ENCODE assay signal across 9 mouse cellular contexts in genomic region chr4:150193915-150194314, GRCm38 (mm10). TPM values are rescaled to one million over a fixed set of nuclear protein-coding genes. Genes with fewer than 3 reads are reported as not detected.
A peak's percentile ranks its signal among the peaks of the same experiment; 100 is the strongest.
DNase-seq lines count a peak whose midpoint lies in the region; ATAC-seq and TF ChIP-seq lines count a peak whose summit lies in the region.
"Had no signal": no experiment of that assay in that cellular context is flagged by ENCODE, and none has a peak within 500 bp of the region (broad histone marks: within the 10 kb centered on the region; RNA-seq: fewer than 3 reads in every experiment).

No protein-coding gene starts in this region.

- no peak overlapping the region for H3K9ac ChIP-seq in hindbrain, embryonic 16.5 days (ENCODE audit: low read depth, low read length)
- H3K9ac ChIP-seq in liver, embryonic 11.5 days (ENCODE audit: low read depth, low read length), result no peak overlapping the region

- ATAC-seq in hindbrain, embryonic 16.5 days, result no peak
- ATAC-seq in liver, embryonic 11.5 days (replicated peaks; ENCODE audit: low FRiP score), result no peak

- no peak overlapping the region for H3K27ac ChIP-seq in hindbrain, embryonic 10.5 days
- H3K27ac ChIP-seq in hindbrain, embryonic 16.5 days (ENCODE audit: low read depth, low read length), result no peak overlapping the region
- no peak overlapping the region for H3K27ac ChIP-seq in liver, embryonic 11.5 days (ENCODE audit: low read depth, low read length)
- H3K27ac ChIP-seq: macrophage had no signal

- 0 out of 2 replicates have a peak, but pooled peaks cover 4% of the 10 kb centered on the region for H3K4me1 ChIP-seq in hindbrain, embryonic 10.5 days (replicated peaks)
- no peaks in the 10 kb centered on the region for H3K4me1 ChIP-seq in hindbrain, embryonic 16.5 days (ENCODE audit: control insufficient read depth, insufficient read depth, low read depth, low read length)
- H3K4me1 ChIP-seq in liver, embryonic 11.5 days (replicated peaks; ENCODE audit: control insufficient read depth, insufficient read depth, low read length), result no peaks in the 10 kb centered on the region

- H3K4me2 ChIP-seq in hindbrain, embryonic 16.5 days (ENCODE audit: low read length), result no peak overlapping the region
- no peak overlapping the region for H3K4me2 ChIP-seq in liver, embryonic 11.5 days

- 46% methylated on average over 1 of the region's 1 CpGs for WGBS in hindbrain, embryonic 10.5 days
- WGBS in hindbrain, embryonic 16.5 days, result 30% methylated on average over 1 of the region's 1 CpGs
- 45% methylated on average over 1 of the region's 1 CpGs for WGBS in liver, embryonic 11.5 days

- H3ac ChIP-seq in C2C12 (ENCODE audit: control insufficient read depth, insufficient read length, low read depth), result no peak overlapping the region

- H3K79me3 ChIP-seq in C2C12 (ENCODE audit: low read depth), result no peaks in the 10 kb centered on the region

- no peaks in the 10 kb centered on the region for H3K79me2 ChIP-seq in C2C12 (ENCODE audit: control insufficient read depth, insufficient read depth)

- H3K36me3 ChIP-seq in hindbrain, embryonic 10.5 days, result no peaks in the 10 kb centered on the region
- no peaks in the 10 kb centered on the region for H3K36me3 ChIP-seq in hindbrain, embryonic 16.5 days (ENCODE audit: control insufficient read depth, insufficient read depth, low read length)
- H3K36me3 ChIP-seq in C2C12 (ENCODE audit: control insufficient read depth, insufficient read depth), result no peaks in the 10 kb centered on the region
- no peaks in the 10 kb centered on the region for H3K36me3 ChIP-seq in liver, embryonic 11.5 days (ENCODE audit: control insufficient read depth, insufficient read depth, low read length)

- TF ChIP-seq CTCF in C2C12 (IDR thresholded peaks at IDR 0.05; ENCODE audit: control insufficient read depth, insufficient read depth, insufficient read length), result peak; percentile 69

- no peaks in the 10 kb centered on the region for H3K9me3 ChIP-seq in hindbrain, embryonic 10.5 days
- H3K9me3 ChIP-seq in hindbrain, embryonic 16.5 days (ENCODE audit: control insufficient read depth, low read length), result no peaks in the 10 kb centered on the region
- no peaks in the 10 kb centered on the region for H3K9me3 ChIP-seq in liver, embryonic 11.5 days (ENCODE audit: control insufficient read depth, low read length)

- no peak overlapping the region for H3K4me3 ChIP-seq in hindbrain, embryonic 10.5 days
- no peak overlapping the region for H3K4me3 ChIP-seq in hindbrain, embryonic 16.5 days (ENCODE audit: low read length)
- H3K4me3 ChIP-seq in C2C12 (ENCODE audit: insufficient read depth, poor library complexity, severe bottlenecking), result no peak overlapping the region
- no peak overlapping the region for H3K4me3 ChIP-seq in liver, embryonic 11.5 days (ENCODE audit: low read depth, low read length)

- peak; percentile 61 for DNase-seq in hindbrain, embryonic 10.5 days (ENCODE audit: low spot score)
- peak; percentile 61 for DNase-seq in 3T3-L1 (ENCODE audit: low read depth, low spot score)
- peak; percentile 61 for DNase-seq in c-Kit-positive CD71-positive TER-119-positive erythroid progenitor cells, embryonic 14.5 days (ENCODE audit: low spot score)
- peak; percentile 51 for DNase-seq in liver, embryonic 11.5 days (ENCODE audit: low spot score)
- peak; percentile 19 to 29 for DNase-seq in spleen, postnatal 36 days (ENCODE audit: low spot score in 2 of 2)
- no peak for DNase-seq in urinary bladder, adult 2 months (ENCODE audit: low spot score)

- no peaks in the 10 kb centered on the region for H3K27me3 ChIP-seq in hindbrain, embryonic 10.5 days (ENCODE audit: insufficient read depth, poor library complexity, severe bottlenecking)
- no peaks in the 10 kb centered on the region for H3K27me3 ChIP-seq in hindbrain, embryonic 16.5 days (replicated peaks; ENCODE audit: control insufficient read depth, insufficient read depth, low read length)
- H3K27me3 ChIP-seq in C2C12 (ENCODE audit: control insufficient read depth, insufficient read depth, insufficient read length), result peaks cover 4% of the 10 kb centered on the region
- H3K27me3 ChIP-seq in liver, embryonic 11.5 days (replicated peaks; ENCODE audit: control insufficient read depth, insufficient read depth, low read length), result no peaks in the 10 kb centered on the region

TF ChIP-seq in C2C12, 6 proteins besides CTCF, POLR2A, EP300 and RAD21:
- TF ChIP-seq MYOD1 (IDR thresholded peaks at IDR 0.05; ENCODE audit: control insufficient read depth, insufficient read length, low read depth) (no peak), USF1 (IDR thresholded peaks at IDR 0.05; ENCODE audit: low read depth) (no peak), CEBPB (IDR thresholded peaks at IDR 0.05; ENCODE audit: low read depth) (no peak), MYOG (IDR thresholded peaks at IDR 0.05; ENCODE audit: control insufficient read depth, extremely low read depth, insufficient read length) (no peak), FOSL1 (IDR thresholded peaks at IDR 0.05; ENCODE audit: insufficient read depth, low read length, poor library complexity, severe bottlenecking) (no peak)
TF ChIP-seq in C2C12: peak in this region for 0.

RNA-seq across cellular contexts. Expression of gene Car6, which starts 7.2 kb away (rescaled TPM):
- polyA plus RNA-seq in hindbrain, embryonic 10.5 days (2016; fragmentation: Nextera tagmentation; extraction: Ambion mirVana), result 0.14 TPM in 1 of 2 replicates, not detected in the other
- not detected in 2 replicates for polyA plus RNA-seq in hindbrain, embryonic 16.5 days (2015; fragmentation: Nextera tagmentation; extraction: Ambion mirVana)
- polyA plus RNA-seq in C2C12 (2012; fragmentation: generic; extraction: Trizol), result 0.19 TPM
- polyA plus RNA-seq in liver, embryonic 11.5 days (2014; fragmentation: Nextera tagmentation; extraction: Ambion mirVana), result not detected in 2 replicates
- polyA plus RNA-seq in urinary bladder, adult 2 months (2012; rRNA removed), result not detected in 2 replicates

RNA-seq across cellular contexts. Expression of gene Eno1, which starts 42.6 kb away (rescaled TPM):
- polyA plus RNA-seq in hindbrain, embryonic 10.5 days (2016; fragmentation: Nextera tagmentation; extraction: Ambion mirVana), result 2,517 and 3,327 TPM in 2 replicates
- polyA plus RNA-seq in hindbrain, embryonic 16.5 days (2015; fragmentation: Nextera tagmentation; extraction: Ambion mirVana), result 1,276 and 1,360 TPM in 2 replicates
- polyA plus RNA-seq in C2C12 (2012; fragmentation: generic; extraction: Trizol), result 1,471 TPM
- polyA plus RNA-seq in liver, embryonic 11.5 days (2014; fragmentation: Nextera tagmentation; extraction: Ambion mirVana), result 2,392 and 2,590 TPM in 2 replicates
- 340 and 364 TPM in 2 replicates for polyA plus RNA-seq in urinary bladder, adult 2 months (2012; rRNA removed)

RNA-seq across cellular contexts. Expression of gene Slc2a7, which starts 45.1 kb away (rescaled TPM):
- polyA plus RNA-seq in hindbrain, embryonic 10.5 days (2016; fragmentation: Nextera tagmentation; extraction: Ambion mirVana), result not detected in 2 replicates
- polyA plus RNA-seq in hindbrain, embryonic 16.5 days (2015; fragmentation: Nextera tagmentation; extraction: Ambion mirVana), result not detected in 2 replicates
- not detected for polyA plus RNA-seq in C2C12 (2012; fragmentation: generic; extraction: Trizol)
- not detected in 2 replicates for polyA plus RNA-seq in liver, embryonic 11.5 days (2014; fragmentation: Nextera tagmentation; extraction: Ambion mirVana)
- polyA plus RNA-seq in urinary bladder, adult 2 months (2012; rRNA removed), result not detected in 2 replicates
- polyA plus RNA-seq: macrophage had no signal
